Mouse (Mus musculus) brain, adult 10 weeks (tissue): Measurements from ENCODE around the gene Atad2b. TPM values are rescaled to one million over a fixed set of nuclear protein-coding genes. Genes with fewer than 3 reads are reported as not detected.

ENCODE experiments used
- polyA plus RNA-seq: library from polyadenylated mRNA; stranded (reverse); fragments of 350-450 nt; fragmentation: Illumina TruSeq; extraction: RNeasy Lipid Tissue Mini Kit (QIAGEN cat#74804); gene quantifications from one replicate; pipeline ENCODE4 v1.2.3, GENCODE M21; 2015; ENCODE audit warnings: low read depth, low replicate concordance

Atad2b gene
- 7.7 TPM for polyA plus RNA-seq

DNA sequence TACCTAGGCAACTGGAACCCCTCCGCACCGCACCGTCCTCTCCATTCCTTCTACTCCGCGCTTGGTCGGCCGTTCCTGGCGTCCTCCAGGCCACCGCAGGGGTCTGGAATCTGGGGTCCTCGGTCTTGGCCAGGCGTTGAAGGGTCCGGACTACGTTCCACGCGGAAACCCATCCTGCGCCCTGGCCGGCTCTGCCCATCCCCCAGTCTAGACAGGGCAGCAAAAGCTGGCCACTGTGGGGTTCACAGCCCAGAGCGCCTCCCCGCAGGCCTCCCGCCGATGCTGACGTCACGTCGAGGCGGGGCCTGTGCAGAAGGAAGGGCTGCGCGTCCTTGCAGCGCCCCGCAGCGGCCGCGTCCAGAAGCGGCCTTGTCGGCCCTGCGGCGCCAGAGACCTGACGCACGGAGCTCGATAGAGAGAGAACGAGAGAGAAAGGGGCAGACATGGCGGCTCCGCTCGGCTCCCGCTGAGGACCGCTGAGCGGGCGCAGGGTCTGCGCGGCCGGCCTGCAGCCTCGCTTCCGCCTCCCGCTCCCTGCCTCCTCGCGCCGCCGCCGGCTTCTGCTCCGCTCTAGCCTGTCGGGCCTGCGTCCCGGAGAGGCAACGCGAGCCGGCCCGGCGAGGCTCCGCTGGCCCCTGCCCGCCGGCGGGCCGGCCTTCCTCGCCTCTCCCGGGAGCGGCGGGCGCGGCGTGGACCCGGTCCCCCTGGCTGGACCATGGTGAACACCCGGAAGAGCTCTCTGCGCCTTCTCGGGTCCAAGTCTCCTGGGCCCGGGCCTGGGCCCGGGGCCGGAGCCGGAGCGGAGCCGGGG, at the start of gene Atad2b:
Gene Atad2b (plus strand): TSS at position 360 of the 811 bp plus-strand sequence.

DNA sequence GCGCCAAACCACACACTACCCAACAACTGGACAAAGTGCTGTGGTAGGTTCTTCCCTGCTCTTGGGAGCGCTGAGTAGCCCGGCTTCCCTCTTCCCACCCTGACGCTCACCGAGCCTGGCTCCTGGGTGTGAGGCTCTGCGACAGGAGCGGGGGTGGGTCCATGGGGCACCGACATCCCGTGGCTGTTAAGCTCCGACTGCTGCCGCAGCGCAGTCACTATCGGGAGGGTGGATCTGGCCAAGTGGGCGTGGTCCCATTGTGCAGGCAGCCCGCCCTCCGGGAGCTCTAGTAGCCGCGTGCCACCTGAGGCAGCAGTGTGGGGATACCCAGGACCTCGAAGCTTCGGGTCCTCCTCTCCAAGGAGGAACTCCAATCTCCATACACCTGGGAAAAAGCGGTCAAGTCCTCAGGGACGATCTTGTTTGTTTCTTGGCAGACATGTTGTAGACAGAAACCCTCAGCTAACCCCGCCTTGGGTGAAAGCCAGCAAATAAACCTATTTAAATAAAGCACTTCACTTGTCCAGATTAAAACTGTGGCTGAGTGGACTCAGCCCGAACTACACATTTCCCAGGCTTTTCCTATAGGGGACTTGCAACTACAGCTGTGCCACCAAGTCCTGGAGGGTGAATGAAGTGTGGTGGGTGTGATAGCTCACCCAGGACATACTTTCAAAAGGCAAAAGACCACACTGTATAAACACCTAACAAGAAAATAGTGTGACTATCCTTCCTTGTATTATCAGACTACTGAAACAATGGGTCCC, 42.8 kb upstream of the Atad2b start, which contains the start of gene Mfsd2b:
Gene Mfsd2b (minus strand): TSS at position 199 of the 767 bp plus-strand sequence.

DNA sequence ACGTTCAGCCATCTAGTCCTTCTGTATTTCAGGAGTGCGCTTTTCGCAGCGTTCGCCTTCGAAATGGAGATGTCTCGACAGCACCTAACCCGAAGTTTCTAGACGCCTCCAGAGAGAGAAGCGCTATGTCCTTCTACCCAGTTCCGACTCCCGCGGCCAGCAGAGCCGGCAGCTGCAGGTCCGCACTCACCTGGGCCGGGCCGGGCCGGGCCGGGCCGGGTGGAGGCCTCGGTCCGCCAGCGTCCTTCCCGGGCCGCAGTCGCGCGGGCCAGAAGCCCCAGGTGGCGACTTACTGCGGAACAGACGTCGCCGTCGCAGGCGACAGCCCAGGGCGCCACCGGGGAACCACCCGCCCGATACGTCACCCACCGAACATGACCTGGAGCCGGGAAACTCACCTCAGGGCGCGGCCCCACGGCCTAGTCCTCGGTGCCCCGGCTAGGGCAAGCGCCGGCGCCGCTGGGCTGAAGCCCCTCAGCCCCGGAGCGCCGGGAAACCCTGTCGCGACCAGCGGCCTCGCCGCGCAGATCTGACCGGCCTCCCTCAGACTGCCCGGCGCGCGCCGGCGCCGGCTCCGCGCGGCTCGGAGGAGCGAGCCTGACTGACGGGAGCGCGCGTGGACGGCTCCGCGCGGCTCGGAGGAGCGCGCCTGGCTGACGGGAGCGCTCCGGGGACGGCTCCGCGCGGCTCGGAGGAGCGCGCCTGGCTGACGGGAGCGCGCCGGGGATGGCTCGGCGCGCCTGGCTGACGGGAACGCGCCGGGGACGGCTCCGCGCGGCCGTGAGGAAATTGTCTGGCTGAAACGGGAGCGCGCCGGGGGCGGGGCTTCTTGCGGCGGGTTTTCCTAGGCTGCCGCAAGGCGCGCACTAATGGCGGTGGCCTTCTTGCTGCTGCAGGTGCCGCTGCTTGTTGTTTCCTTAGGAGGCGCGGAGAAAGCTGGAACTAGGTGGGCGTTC, 9.9 kb upstream of the Atad2b start, which contains the start of gene Ubxn2a:
Gene Ubxn2a (minus strand): TSS at position 755 of the 956 bp plus-strand sequence.

Other genes with a start within 250 kb of the Atad2b start
- 2.1 TPM for gene Fam228a, start 178.9 kb upstream of the Atad2b start, polyA plus RNA-seq
- 16.1 TPM for gene Pfn4, start 148.3 kb upstream of the Atad2b start, polyA plus RNA-seq
- 14.1 TPM for gene Fam228b, start 148.1 kb upstream of the Atad2b start, polyA plus RNA-seq
- 135 TPM for gene Sf3b6, start 99.8 kb upstream of the Atad2b start, polyA plus RNA-seq
- 68.1 TPM for gene Fkbp1b, start 75.8 kb upstream of the Atad2b start, polyA plus RNA-seq
- 8.8 TPM for gene Wdcp, start 74.0 kb upstream of the Atad2b start, polyA plus RNA-seq
- gene Mfsd2b, start 43.0 kb upstream of the Atad2b start, polyA plus RNA-seq, result 1.0 TPM
- 57.2 TPM for gene Ubxn2a, start 9.6 kb upstream of the Atad2b start, polyA plus RNA-seq